Comparison of ENCODE assay signal across 8 mouse cellular contexts in genomic region chrX:143664221-143665150, GRCm38 (mm10).
DNase-seq lines count a peak whose midpoint lies in the region; ATAC-seq and TF ChIP-seq lines count a peak whose summit lies in the region.

No protein-coding gene starts in this region.

- H3K9me3 ChIP-seq in embryonic facial prominence, embryonic 15.5 days (replicated peaks) = no peaks in the 10 kb centered on the region
- H3K9me3 ChIP-seq in hindbrain, embryonic 12.5 days (replicated peaks) = no peaks in the 10 kb centered on the region
- no peaks in the 10 kb centered on the region for H3K9me3 ChIP-seq in midbrain, embryonic 12.5 days
- no peaks in the 10 kb centered on the region for H3K9me3 ChIP-seq in stomach, postnatal 0 days (ENCODE audit: control insufficient read depth, low read length)

- TF ChIP-seq CTCF in stomach, postnatal 0 days (IDR thresholded peaks at IDR 0.05; ENCODE audit: low read depth) = no peak

- H3K27ac ChIP-seq in embryonic facial prominence, embryonic 15.5 days (replicated peaks) = no peak overlapping the region
- peak overlapping the region; percentile 44 for H3K27ac ChIP-seq in hindbrain, embryonic 12.5 days
- H3K27ac ChIP-seq in midbrain, embryonic 12.5 days (replicated peaks) = peak overlapping the region; percentile 46; the same call in 1 of the 2 replicates
- no peak overlapping the region for H3K27ac ChIP-seq in stomach, postnatal 0 days (replicated peaks)

- DNase-seq in NIH3T3 (ENCODE audit: low read depth) = peak; percentile 75
- peak; percentile 89 for DNase-seq in brain, adult 2 months (ENCODE audit: low read depth, low spot score)
- peak; percentile 49 to 72 for DNase-seq in left cerebral cortex, postnatal 14 days (ENCODE audit: low spot score in 2 of 2)
- DNase-seq in stomach, postnatal 0 days (ENCODE audit: low spot score) = peak; percentile 15

- no peaks in the 10 kb centered on the region for H3K27me3 ChIP-seq in embryonic facial prominence, embryonic 15.5 days
- peaks cover 11% of the 10 kb centered on the region for H3K27me3 ChIP-seq in hindbrain, embryonic 12.5 days
- peaks cover 63% of the 10 kb centered on the region for H3K27me3 ChIP-seq in midbrain, embryonic 12.5 days
- H3K27me3 ChIP-seq in stomach, postnatal 0 days (ENCODE audit: control insufficient read depth, insufficient read depth, low read length) = no peaks in the 10 kb centered on the region

- peak; percentile 91 for ATAC-seq in embryonic facial prominence, embryonic 15.5 days (ENCODE audit: insufficient number of reproducible peaks, low FRiP score, low TSS enrichment, low read depth)
- peak; percentile 97 for ATAC-seq in hindbrain, embryonic 12.5 days (ENCODE audit: low FRiP score)
- ATAC-seq in midbrain, embryonic 12.5 days (ENCODE audit: low FRiP score, low read depth) = peak; percentile 96
- peak; percentile 79; the same call in 1 of the 2 replicates for ATAC-seq in stomach, postnatal 0 days (ENCODE audit: low FRiP score, low TSS enrichment)
- ATAC-seq in inflammation-experienced regulatory T-cells, adult 6 months = no peak

- intact Hi-C loops in left cerebral cortex, postnatal 14 days (cut with DNase I) = loop anchor here (5.0 to 10.0 kb wide), 2 partner anchors 150 to 217 kb away; partner anchors contain the start of gene Pak3

- peak overlapping the region; percentile 59 for H3K4me2 ChIP-seq in embryonic facial prominence, embryonic 15.5 days (replicated peaks)
- peak overlapping the region; percentile 57 for H3K4me2 ChIP-seq in hindbrain, embryonic 12.5 days (replicated peaks)
- H3K4me2 ChIP-seq in midbrain, embryonic 12.5 days (replicated peaks) = peak overlapping the region; percentile 54
- peak overlapping the region; percentile 57 for H3K4me2 ChIP-seq in stomach, postnatal 0 days (replicated peaks; ENCODE audit: low read depth)

- no peak for TF ChIP-seq EP300 in stomach, postnatal 0 days (optimal IDR thresholded peaks at IDR 0.05)

- H3K36me3 ChIP-seq in embryonic facial prominence, embryonic 15.5 days = no peaks in the 10 kb centered on the region
- no peaks in the 10 kb centered on the region for H3K36me3 ChIP-seq in hindbrain, embryonic 12.5 days
- no peaks in the 10 kb centered on the region for H3K36me3 ChIP-seq in midbrain, embryonic 12.5 days
- H3K36me3 ChIP-seq in stomach, postnatal 0 days (ENCODE audit: control insufficient read depth, insufficient read depth, low read length) = no peaks in the 10 kb centered on the region

- H3K9ac ChIP-seq in embryonic facial prominence, embryonic 15.5 days = no peak overlapping the region
- H3K9ac ChIP-seq in hindbrain, embryonic 12.5 days = peak overlapping the region; percentile 59
- H3K9ac ChIP-seq in midbrain, embryonic 12.5 days (replicated peaks) = peak overlapping the region; percentile 54
- 0 out of 2 replicates have a peak overlapping the region, but pooled peaks have one; percentile 18 for H3K9ac ChIP-seq in stomach, postnatal 0 days (ENCODE audit: low read length)

- H3K4me3 ChIP-seq in embryonic facial prominence, embryonic 15.5 days (replicated peaks) = peak overlapping the region; percentile 49
- peak overlapping the region; percentile 45 for H3K4me3 ChIP-seq in hindbrain, embryonic 12.5 days
- H3K4me3 ChIP-seq in midbrain, embryonic 12.5 days = peak overlapping the region; percentile 51
- H3K4me3 ChIP-seq in stomach, postnatal 0 days (ENCODE audit: low read depth, low read length) = peak overlapping the region; percentile 41

- 17% methylated on average over 27 of the region's 28 CpGs for WGBS in embryonic facial prominence, embryonic 15.5 days
- 21% methylated on average over 22 of the region's 28 CpGs for WGBS in hindbrain, embryonic 12.5 days
- WGBS in midbrain, embryonic 12.5 days = 25% methylated on average over 25 of the region's 28 CpGs
- 21% methylated on average over 28 of the region's 28 CpGs for WGBS in stomach, postnatal 0 days

- no peaks in the 10 kb centered on the region for H3K4me1 ChIP-seq in embryonic facial prominence, embryonic 15.5 days
- no peaks in the 10 kb centered on the region for H3K4me1 ChIP-seq in hindbrain, embryonic 12.5 days
- H3K4me1 ChIP-seq in midbrain, embryonic 12.5 days = no peaks in the 10 kb centered on the region
- H3K4me1 ChIP-seq in stomach, postnatal 0 days (replicated peaks; ENCODE audit: control insufficient read depth, insufficient read depth) = no peaks in the 10 kb centered on the region

Comparison
In these comparisons a context has a peak if more than half of its experiments do, and no peak if none do; other contexts are left out.
1. DNase-seq: peak in every context shown above with its lines; median percentile 89 in brain, adult 2 months; 75 in NIH3T3; 60 in left cerebral cortex, postnatal 14 days; 15 in stomach, postnatal 0 days.
2. H3K27ac ChIP-seq: peak in hindbrain, embryonic 12.5 days (single experiment) and midbrain, embryonic 12.5 days (single experiment); none in embryonic facial prominence, embryonic 15.5 days (single experiment) and stomach, postnatal 0 days (single experiment).
3. Peak in every context shown above with its lines, with median percentiles within 50 percentile points of each other: H3K4me2 ChIP-seq and H3K4me3 ChIP-seq.